Mouse (Mus musculus) E14TG2a.4 (cell line): ENCODE measurements around the gene Camkv.

Experiments used
- CTCF ChIP-seq: conservative IDR thresholded peaks from 2 replicates; pipeline ENCODE4 v1.5.1; 2014; ENCODE audit warnings: low read length
- NANOG ChIP-seq: IDR thresholded peaks from 2 replicates; pipeline ENCODE4 v1.6.1; 2014; ENCODE audit warnings: borderline replicate concordance, low read length, mixed read lengths
- POU5F1 ChIP-seq: IDR thresholded peaks from 2 replicates; pipeline ENCODE4 v1.6.1; 2014; ENCODE audit warnings: low read length, borderline replicate concordance

GRCm38 (mm10) chr9:107899855-107900254, 35.6 kb upstream of the Camkv start:
- TF ChIP-seq CTCF (no peak), POU5F1 (no peak), NANOG (no peak)
